Mouse (Mus musculus) MEL-GATA-1-ER (cell line): ENCODE data around the gene Grsf1.

Experiments used
- DNase-seq: peaks from one replicate; pipeline ENCODE4 v3.0.0-alpha.2; 2012; ENCODE audit warnings: low read depth; ENCODE audit errors: extremely low read depth

The Grsf1 gene

GRCm38 (mm10) chr5:88632463-88632862, 43.5 kb downstream of the Grsf1 start:
- no peak for DNase-seq

DNA sequence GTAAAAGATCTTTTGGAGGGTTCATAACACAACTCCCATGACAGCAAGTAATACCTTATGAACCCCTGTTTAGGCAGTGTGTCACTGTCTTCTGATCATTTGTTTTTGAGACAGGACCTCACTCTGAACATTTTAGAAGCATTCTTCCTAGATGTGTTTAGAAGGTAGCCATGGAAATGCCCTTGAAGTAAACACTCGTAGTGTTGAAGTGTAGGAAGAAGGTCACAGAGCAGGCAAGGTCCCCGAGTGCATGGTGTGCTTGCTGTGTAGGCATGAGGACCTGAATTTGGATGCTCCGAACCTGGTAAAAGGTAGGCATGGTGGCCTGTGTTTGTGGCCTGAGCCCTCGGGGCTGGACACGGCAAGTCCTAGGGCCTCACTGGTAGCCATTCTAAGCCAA, 44.4 kb downstream of the Grsf1 start:
- DNase-seq: no peak

- DNase-seq: peak; percentile 16
These were observed 45.1 kb downstream of the Grsf1 start for GRCm38 (mm10) chr5:88630883-88631282.

DNA sequence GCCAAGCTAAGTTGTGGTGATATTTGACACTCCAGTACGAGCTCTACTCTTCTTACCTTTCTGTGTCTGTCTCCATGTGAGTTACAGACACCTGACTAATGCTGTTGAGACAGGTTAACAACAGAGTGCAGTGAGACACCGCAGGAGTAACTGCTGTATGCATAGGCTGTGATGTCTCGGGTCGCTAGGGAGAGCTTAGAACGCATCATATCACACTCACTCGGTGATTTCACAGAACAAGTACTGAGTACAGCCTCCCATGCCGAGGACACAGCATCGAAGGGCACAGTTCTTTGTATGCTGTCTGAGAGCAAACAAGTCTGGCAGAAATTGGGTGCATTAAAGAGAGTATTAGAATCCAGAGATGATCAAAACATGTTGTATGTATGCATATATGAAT, 46.0 kb downstream of the Grsf1 start:
- no peak for DNase-seq

- no peak for DNase-seq
These were observed 46.8 kb downstream of the Grsf1 start for GRCm38 (mm10) chr5:88629125-88629524.

- DNase-seq: peak; percentile 59
These were observed 48.4 kb downstream of the Grsf1 start for GRCm38 (mm10) chr5:88627545-88627944.

DNA sequence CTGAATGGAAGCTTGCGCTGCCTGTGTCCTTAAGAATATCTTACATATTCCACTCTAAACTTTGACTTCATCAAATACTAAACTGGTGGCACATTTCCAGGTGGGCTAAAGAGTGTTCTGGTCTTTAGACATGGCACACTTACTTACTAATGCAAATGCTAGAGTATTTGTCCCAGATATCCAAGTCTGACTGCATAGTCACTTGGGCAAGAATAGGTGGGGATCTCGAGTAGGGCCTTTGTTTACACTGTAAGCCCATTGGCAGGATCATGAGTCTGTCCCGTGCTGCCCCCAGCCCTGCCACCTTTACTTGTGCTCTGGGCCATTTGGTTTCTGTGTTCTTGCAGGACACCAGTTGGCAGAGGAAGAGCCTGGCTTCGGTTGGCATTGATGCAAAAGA, 59.0 kb downstream of the Grsf1 start:
- no peak for DNase-seq

GRCm38 (mm10) chr5:88614129-88614528, 61.8 kb downstream of the Grsf1 start:
- no peak for DNase-seq
